ENCODE assay signal across 10 mouse cellular contexts in genomic region chr6:125425205-125426090, GRCm38 (mm10). TPM values are rescaled to one million over a fixed set of nuclear protein-coding genes. Genes with fewer than 3 reads are reported as not detected.
A peak's percentile ranks its signal among the peaks of the same experiment; 100 is the strongest.
DNase-seq lines count a peak whose midpoint lies in the region; ATAC-seq and TF ChIP-seq lines count a peak whose summit lies in the region.
"Had no signal": no experiment of that assay in that cellular context is flagged by ENCODE, and none has a peak within 500 bp of the region (broad histone marks: within the 10 kb centered on the region; RNA-seq: fewer than 3 reads in every experiment).

No protein-coding gene starts in this region.

- TF ChIP-seq RAD21 in MEL (IDR thresholded peaks at IDR 0.05; ENCODE audit: low read depth, low read length) = no peak

- DNase-seq in MEL (ENCODE audit: low read depth, low spot score) = peak; percentile 29
- peak; percentile 84 for DNase-seq in induced T-regulatory cell, adult 2 months (ENCODE audit: low read depth)
- no peak for DNase-seq in kidney, postnatal 4 days
- no peak for DNase-seq in urinary bladder, adult 18-20 months (ENCODE audit: low spot score in 2 of 2)
- no peak for DNase-seq in midbrain, embryonic 10.5 days (ENCODE audit: low spot score)

- H3K9ac ChIP-seq in kidney, embryonic 16.5 days (replicated peaks; ENCODE audit: low read length) = no peak overlapping the region
- H3K9ac ChIP-seq in kidney, embryonic 14.5 days (ENCODE audit: low read depth, low read length) = no peak overlapping the region
- H3K9ac ChIP-seq in MEL (ENCODE audit: control insufficient read depth, low read depth, low read length, poor library complexity, severe bottlenecking) = no peak overlapping the region
- H3K9ac ChIP-seq in stomach, embryonic 16.5 days (ENCODE audit: low read length) = no peak overlapping the region
- H3K9ac ChIP-seq: liver, embryonic 14.5 days had no signal

- H3K4me2 ChIP-seq in kidney, embryonic 16.5 days (replicated peaks; ENCODE audit: low read depth, low read length) = no peak overlapping the region
- H3K4me2 ChIP-seq in kidney, embryonic 14.5 days (replicated peaks; ENCODE audit: low read depth, low read length) = no peak overlapping the region
- H3K4me2 ChIP-seq in stomach, embryonic 16.5 days (ENCODE audit: low read depth, low read length) = no peak overlapping the region

- WGBS in kidney, embryonic 16.5 days = 47% methylated on average over 15 of the region's 15 CpGs
- 46% methylated on average over 15 of the region's 15 CpGs for WGBS in kidney, embryonic 14.5 days
- 57% methylated on average over 15 of the region's 15 CpGs for WGBS in stomach, embryonic 16.5 days
- 60% methylated on average over 15 of the region's 15 CpGs for WGBS in midbrain, embryonic 10.5 days

- H3K4me1 ChIP-seq in kidney, embryonic 16.5 days (ENCODE audit: insufficient read depth, low read length) = peaks cover 30% of the 10 kb centered on the region
- H3K4me1 ChIP-seq in kidney, embryonic 14.5 days (ENCODE audit: control insufficient read depth, insufficient read depth, low read length) = peaks cover 16% of the 10 kb centered on the region; the same call in 1 of the 2 replicates
- H3K4me1 ChIP-seq in MEL (ENCODE audit: control insufficient read depth in 1 of 2, insufficient read depth in 2 of 2, low read length in 2 of 2) = peaks cover 10 to 14% of the 10 kb centered on the region in 2 experiments
- peaks cover 26% of the 10 kb centered on the region for H3K4me1 ChIP-seq in stomach, embryonic 16.5 days (ENCODE audit: control insufficient read depth, insufficient read depth, low read length)
- H3K4me1 ChIP-seq in midbrain, embryonic 10.5 days = peaks cover 31% of the 10 kb centered on the region

- no peaks in the 10 kb centered on the region for H3K79me2 ChIP-seq in MEL (ENCODE audit: control insufficient read depth, insufficient read depth, low read length, poor library complexity)

- H3K27ac ChIP-seq in kidney, embryonic 16.5 days (ENCODE audit: low read length) = peak overlapping the region; percentile 2; the same call in 1 of the 2 replicates
- no peak overlapping the region for H3K27ac ChIP-seq in kidney, embryonic 14.5 days (ENCODE audit: low read depth, low read length)
- H3K27ac ChIP-seq in MEL (ENCODE audit: control insufficient read depth, low read depth, low read length) = no peak overlapping the region
- peak overlapping the region; percentile 31 for H3K27ac ChIP-seq in stomach, embryonic 16.5 days (ENCODE audit: low read length)
- H3K27ac ChIP-seq in midbrain, embryonic 10.5 days (replicated peaks) = no peak overlapping the region
- H3K27ac ChIP-seq: embryonic facial prominence, embryonic 12.5 days; liver, embryonic 14.5 days had no signal

- no peak overlapping the region for H3K4me3 ChIP-seq in kidney, embryonic 16.5 days (ENCODE audit: low read length)
- no peak overlapping the region for H3K4me3 ChIP-seq in kidney, embryonic 14.5 days (ENCODE audit: low read length)
- peak overlapping the region in 1 of 2 experiments; percentile 31; a peak in 2 of 4 replicates for H3K4me3 ChIP-seq in MEL (ENCODE audit: control insufficient read depth in 1 of 2, insufficient read depth in 1 of 2, low read depth in 2 of 2, low read length in 2 of 2)
- no peak overlapping the region for H3K4me3 ChIP-seq in stomach, embryonic 16.5 days (replicated peaks; ENCODE audit: low read length)
- H3K4me3 ChIP-seq in midbrain, embryonic 10.5 days = no peak overlapping the region

- TF ChIP-seq CTCF in MEL (IDR thresholded peaks at IDR 0.05 in 2 of 3, conservative IDR thresholded peaks at IDR 0.05 in 1 of 3; ENCODE audit: control insufficient read depth in 1 of 3, insufficient read depth in 1 of 3, low read depth in 2 of 3, low read length in 3 of 3, poor library complexity in 1 of 3, severe bottlenecking in 1 of 3) = no peak

- H3K36me3 ChIP-seq in kidney, embryonic 16.5 days (ENCODE audit: insufficient read depth, low read length) = no peaks in the 10 kb centered on the region
- no peaks in the 10 kb centered on the region for H3K36me3 ChIP-seq in kidney, embryonic 14.5 days (ENCODE audit: control insufficient read depth, insufficient read depth, low read length)
- peaks cover 0 to 7% of the 10 kb centered on the region in 2 experiments; a peak in 2 of 4 replicates for H3K36me3 ChIP-seq in MEL (ENCODE audit: control insufficient read depth in 1 of 2, insufficient read depth in 2 of 2, low read length in 2 of 2)
- H3K36me3 ChIP-seq in stomach, embryonic 16.5 days (ENCODE audit: control insufficient read depth, insufficient read depth, low read length) = no peaks in the 10 kb centered on the region
- no peaks in the 10 kb centered on the region for H3K36me3 ChIP-seq in midbrain, embryonic 10.5 days
- H3K36me3 ChIP-seq: embryonic facial prominence, embryonic 12.5 days had no signal

- H3K27me3 ChIP-seq in kidney, embryonic 16.5 days (ENCODE audit: insufficient read depth, low read length) = no peaks in the 10 kb centered on the region
- H3K27me3 ChIP-seq in kidney, embryonic 14.5 days (ENCODE audit: control insufficient read depth, insufficient read depth, low read length) = no peaks in the 10 kb centered on the region
- H3K27me3 ChIP-seq in MEL (ENCODE audit: control insufficient read depth in 1 of 2, insufficient read depth in 2 of 2, low read length in 2 of 2) = no peaks in the 10 kb centered on the region
- H3K27me3 ChIP-seq in stomach, embryonic 16.5 days (ENCODE audit: control insufficient read depth, insufficient read depth, low read length) = no peaks in the 10 kb centered on the region
- H3K27me3 ChIP-seq in midbrain, embryonic 10.5 days (ENCODE audit: low read depth, poor library complexity, severe bottlenecking) = peaks cover 17% of the 10 kb centered on the region
- H3K27me3 ChIP-seq: embryonic facial prominence, embryonic 12.5 days had no signal

- no peak for TF ChIP-seq EP300 in MEL (IDR thresholded peaks at IDR 0.05; ENCODE audit: low read depth in 1 of 2, low read length in 2 of 2)

- H3K9me3 ChIP-seq in kidney, embryonic 16.5 days (ENCODE audit: low read length) = no peaks in the 10 kb centered on the region
- H3K9me3 ChIP-seq in kidney, embryonic 14.5 days (ENCODE audit: control insufficient read depth, low read length) = no peaks in the 10 kb centered on the region
- no peaks in the 10 kb centered on the region for H3K9me3 ChIP-seq in MEL (replicated peaks; ENCODE audit: insufficient read depth, low read length)
- H3K9me3 ChIP-seq in stomach, embryonic 16.5 days (replicated peaks; ENCODE audit: control insufficient read depth, low read length) = no peaks in the 10 kb centered on the region
- no peaks in the 10 kb centered on the region for H3K9me3 ChIP-seq in midbrain, embryonic 10.5 days (replicated peaks)
- H3K9me3 ChIP-seq: embryonic facial prominence, embryonic 12.5 days had no signal

- TF ChIP-seq POLR2A in MEL (IDR thresholded peaks at IDR 0.05; ENCODE audit: control insufficient read depth in 1 of 2, insufficient read depth in 1 of 2, low read depth in 1 of 2, low read length in 2 of 2, poor library complexity in 1 of 2) = no peak

- no peak for ATAC-seq in kidney, embryonic 16.5 days (ENCODE audit: low FRiP score, low TSS enrichment)
- no peak for ATAC-seq in kidney, embryonic 14.5 days (ENCODE audit: low FRiP score, low TSS enrichment)
- no peak for ATAC-seq in stomach, embryonic 16.5 days (ENCODE audit: insufficient read depth, low FRiP score)

TF ChIP-seq in MEL, 35 proteins besides CTCF, POLR2A, EP300 and RAD21:
- TF ChIP-seq KAT2A (conservative IDR thresholded peaks at IDR 0.05; ENCODE audit: low read depth, low read length) (0 out of 2 replicates have a peak, but pooled peaks have one; percentile 15), NELFE (IDR thresholded peaks at IDR 0.05; ENCODE audit: low read depth, low read length) (no peak)

RNA-seq across cellular contexts. Expression of gene Plekhg6, which starts 44.9 kb away (rescaled TPM):
- polyA plus RNA-seq in kidney, embryonic 16.5 days (2015; fragmentation: Nextera tagmentation; extraction: Ambion mirVana) = 4.9 and 6.0 TPM in 2 replicates
- 3.8 and 6.1 TPM in 2 replicates for polyA plus RNA-seq in kidney, embryonic 14.5 days (2014; fragmentation: Nextera tagmentation; extraction: Ambion mirVana)
- not detected in 2 replicates for total RNA-seq in MEL (2012; rRNA removed)
- under 1 TPM in 1 of 2 experiments, not detected in 1; 0.13 TPM for polyA plus RNA-seq in MEL (2012; ENCODE audit: insufficient read depth in 1 of 2, insufficient read length in 2 of 2, low read depth in 1 of 2, low replicate concordance in 2 of 2, missing spikeins in 1 of 2)
- 6.3 and 8.2 TPM in 2 replicates for polyA plus RNA-seq in stomach, embryonic 16.5 days (2015; fragmentation: Nextera tagmentation; extraction: Ambion mirVana)
- 0.12 and 0.15 TPM in 2 replicates for polyA plus RNA-seq in midbrain, embryonic 10.5 days (2016; fragmentation: Nextera tagmentation; extraction: Ambion mirVana)

Comparison
In these comparisons a context has a peak if more than half of its experiments do, and no peak if none do; other contexts are left out.
1. H3K27ac ChIP-seq: peak in kidney, embryonic 16.5 days (single experiment) and stomach, embryonic 16.5 days (single experiment); none in kidney, embryonic 14.5 days (single experiment), MEL (single experiment) and midbrain, embryonic 10.5 days (single experiment).
2. DNase-seq: peak in MEL (single experiment) and induced T-regulatory cell, adult 2 months (single experiment); none in kidney, postnatal 4 days (0 of 2), urinary bladder, adult 18-20 months (0 of 2) and midbrain, embryonic 10.5 days (single experiment).